Mouse (Mus musculus): ENCODE data around the gene Arhgef6. TPM values are rescaled to one million over a fixed set of nuclear protein-coding genes. Genes with fewer than 3 reads are reported as not detected.

Gene Arhgef6
- total RNA-seq, 2 experiments from 2014 or later: 74.9 to 91.3 TPM

DNA sequence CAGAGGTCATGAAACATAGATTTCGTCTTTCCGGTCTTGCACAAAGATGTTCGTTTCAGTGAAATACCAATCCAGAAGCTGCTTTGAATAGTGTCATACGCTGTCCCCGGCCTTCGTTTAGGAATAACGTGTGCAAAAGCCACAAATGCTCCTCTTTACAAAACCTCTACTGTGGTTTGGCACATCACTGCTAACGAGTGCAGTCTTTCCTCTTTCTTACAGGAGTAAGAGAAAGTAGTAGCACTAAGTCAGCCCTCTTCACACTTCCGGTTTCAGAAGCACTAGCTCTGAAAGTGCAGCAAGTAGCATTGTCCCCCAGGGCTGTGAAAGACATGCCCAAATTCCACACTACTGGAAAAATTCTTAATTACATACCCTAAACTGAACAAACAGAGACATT is 142.2 kb downstream of the Arhgef6 start:
- DNase-seq: no peak

- no peak for DNase-seq
Observed at GRCm38 (mm10) chrX:57189335-57189734, 149.2 kb downstream of the Arhgef6 start.

GRCm38 (mm10) chrX:57187301-57187700 is 151.2 kb downstream of the Arhgef6 start:
- DNase-seq: no peak

- no peak for DNase-seq
Observed at GRCm38 (mm10) chrX:57183359-57183758, 155.2 kb downstream of the Arhgef6 start.

- no peak for DNase-seq
Observed at GRCm38 (mm10) chrX:57182470-57182869, 156.1 kb downstream of the Arhgef6 start.

Other genes with a start within 250 kb of the Arhgef6 start
- gene Cd40lg, start 126.6 kb downstream of the Arhgef6 start, total RNA-seq (2021): not detected
- 10 to 100 TPM; 36.7 to 41.6 TPM for gene Rbmx, start 54.3 kb upstream of the Arhgef6 start, total RNA-seq (2021)
- not detected for gene Gm364, start 70.4 kb upstream of the Arhgef6 start, total RNA-seq (2021)
- not detected for gene Gpr101, start 165.0 kb upstream of the Arhgef6 start, total RNA-seq (2021)

Data from gastrocnemius, postnatal 10 days (tissue).